Mouse (Mus musculus) 3134 (cell line): Measurements from ENCODE around the gene Dnajc22.
A peak's percentile ranks its signal among the peaks of the same experiment; 100 is the strongest.
"Not testable (repeated sequence)": the region's sequence is repeated elsewhere in the genome, so short reads cannot be mapped to it uniquely, and the experiment has no call there.

Source experiments
- DNase-seq: peaks from one replicate; pipeline ENCODE4 v3.0.0-alpha.2; 2011; ENCODE audit warnings: low spot score; ENCODE audit not compliant: insufficient read length; ENCODE audit errors: extremely low read depth

Gene Dnajc22

DNA sequence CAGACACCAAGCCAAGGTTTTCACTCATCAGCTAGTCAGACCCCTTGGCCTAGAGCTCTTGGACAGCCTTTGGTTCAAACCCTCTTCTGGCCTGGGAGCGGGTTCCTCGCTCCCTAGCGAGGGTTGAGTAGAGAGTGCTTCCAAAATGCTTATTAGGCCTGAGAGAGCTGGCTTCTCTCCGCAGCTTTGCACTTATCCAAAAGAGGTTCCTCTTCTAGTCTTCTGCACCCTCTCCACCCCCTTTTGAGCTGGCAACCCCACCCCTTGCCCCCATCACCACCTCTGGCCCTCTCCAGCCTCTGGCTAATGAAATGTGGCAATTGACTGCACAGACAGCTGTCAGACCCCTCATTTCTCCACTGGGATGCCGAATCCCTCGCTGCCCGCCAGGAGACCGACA is at the start of gene Dnajc22:
TSS of gene Dnajc22 (plus strand) at position 301 of the 400 bp plus-strand sequence.
- no peak for DNase-seq

DNA sequence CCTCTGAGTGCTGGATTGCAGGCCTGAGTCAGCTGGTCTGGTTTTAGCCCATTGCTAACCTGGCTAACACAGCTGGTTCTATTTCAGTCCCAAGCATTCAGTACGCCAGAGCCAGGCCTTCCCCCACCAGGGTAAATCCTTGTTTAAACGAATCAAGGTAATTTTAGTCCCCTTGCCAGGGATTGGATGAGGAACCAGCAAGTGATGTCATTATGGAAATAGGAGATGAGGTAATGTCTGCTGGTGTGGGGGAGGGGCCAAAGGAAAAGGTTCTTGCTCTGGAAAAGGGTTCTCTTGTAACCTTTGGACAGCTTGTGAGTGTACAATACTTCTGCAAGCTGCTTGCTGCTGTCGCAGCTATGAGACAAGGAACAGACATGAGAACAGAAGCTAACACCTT is 48.1 kb upstream of the Dnajc22 start:
- DNase-seq: no peak

DNA sequence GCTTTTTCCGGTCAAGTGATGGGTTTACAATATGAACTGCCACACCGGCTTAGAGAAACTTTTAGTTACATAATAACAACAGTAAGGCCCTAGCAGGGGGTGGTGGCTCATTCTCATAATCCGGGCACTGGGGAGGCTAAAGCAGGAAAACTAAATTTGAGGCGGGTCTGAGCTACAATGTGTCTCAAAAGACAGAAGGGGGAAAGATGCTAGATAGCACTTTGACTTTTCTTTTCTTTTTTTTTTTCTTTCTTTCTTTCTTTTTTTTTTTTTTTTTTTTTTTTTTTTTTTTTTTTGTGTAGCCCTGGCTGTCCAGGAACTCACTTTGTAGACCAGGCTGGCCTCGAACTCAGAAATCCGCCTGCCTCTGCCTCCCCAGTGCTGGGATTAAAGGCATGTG is 47.2 kb upstream of the Dnajc22 start:
- not testable (repeated sequence) for DNase-seq

DNA sequence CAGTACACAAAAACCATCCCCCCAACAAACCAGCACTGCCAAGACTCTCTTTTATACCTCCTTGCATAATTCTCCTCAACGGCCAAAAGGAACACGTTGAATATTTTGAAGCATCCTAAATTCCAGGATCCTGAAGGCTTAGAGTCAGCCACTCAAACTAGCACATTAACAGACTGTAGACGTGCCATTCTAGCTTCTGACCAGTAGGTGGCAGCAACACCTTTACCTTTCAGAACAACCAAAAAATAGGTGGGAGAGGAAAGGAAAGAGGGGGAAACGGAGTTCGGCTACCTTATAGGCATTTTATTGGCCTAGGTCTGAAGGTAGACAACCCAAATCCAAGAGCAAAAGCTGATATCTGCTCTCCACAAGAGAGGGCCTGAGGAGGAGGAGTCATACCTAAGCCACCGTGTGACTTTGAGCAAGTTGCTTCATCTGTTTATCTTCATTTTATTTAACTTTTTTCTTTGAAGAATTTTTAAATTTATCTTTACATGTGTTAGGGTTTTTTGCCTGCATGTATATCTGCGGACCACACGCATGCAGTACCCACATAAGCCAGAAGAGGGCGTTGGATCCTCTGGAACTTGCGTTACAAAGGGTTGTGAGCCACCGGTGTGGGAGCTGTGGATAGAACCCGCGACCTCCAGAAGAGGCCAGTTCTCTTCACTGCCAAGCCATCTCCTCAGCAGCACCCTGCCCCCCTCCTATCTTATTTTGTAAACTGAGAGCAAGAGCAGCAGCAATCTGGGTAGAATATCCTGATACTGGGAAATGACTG is 43.3 kb upstream of the Dnajc22 start:
- DNase-seq: no peak

DNA sequence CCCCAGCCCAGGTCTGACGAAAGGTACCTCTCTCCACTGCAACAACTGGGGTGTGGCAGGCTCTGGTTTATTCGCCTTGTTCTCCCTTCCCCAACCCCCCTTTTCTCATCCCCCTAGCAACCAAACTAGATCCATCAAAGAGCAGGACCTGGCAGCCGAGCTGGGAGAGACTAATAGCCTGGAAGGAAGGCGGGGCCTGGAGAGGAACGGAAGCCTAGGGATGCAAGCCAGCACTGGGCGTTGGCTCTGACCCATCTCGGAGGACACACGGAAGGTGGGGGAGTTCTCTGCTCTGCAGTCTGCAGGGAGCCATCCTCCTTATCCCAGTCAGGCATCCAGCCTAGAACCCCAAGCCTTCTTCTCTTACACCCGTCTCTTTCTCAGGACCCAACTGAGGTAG is 39.6 kb upstream of the Dnajc22 start:
- no peak for DNase-seq

DNA sequence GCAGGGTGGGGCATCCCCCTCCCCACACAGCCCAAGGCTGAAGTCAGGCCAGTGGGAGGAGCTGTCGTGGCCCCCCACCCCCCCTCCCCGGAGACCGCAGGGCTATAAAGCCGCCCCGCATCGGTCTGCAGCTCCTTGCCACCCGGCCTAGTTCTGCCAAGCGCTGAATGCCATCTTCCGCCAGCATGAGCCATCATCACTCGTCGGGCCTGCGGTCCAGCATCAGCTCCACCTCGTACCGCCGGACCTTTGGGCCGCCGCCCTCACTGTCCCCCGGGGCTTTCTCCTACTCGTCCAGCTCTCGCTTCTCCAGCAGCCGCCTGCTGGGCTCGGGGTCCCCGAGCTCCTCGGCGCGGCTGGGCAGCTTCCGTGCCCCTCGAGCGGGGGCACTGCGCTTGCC is 37.9 kb upstream of the Dnajc22 start, which contains the start of gene Prph:
TSS of gene Prph (plus strand) at position 135 of the 400 bp plus-strand sequence.
- DNase-seq: no peak

DNA sequence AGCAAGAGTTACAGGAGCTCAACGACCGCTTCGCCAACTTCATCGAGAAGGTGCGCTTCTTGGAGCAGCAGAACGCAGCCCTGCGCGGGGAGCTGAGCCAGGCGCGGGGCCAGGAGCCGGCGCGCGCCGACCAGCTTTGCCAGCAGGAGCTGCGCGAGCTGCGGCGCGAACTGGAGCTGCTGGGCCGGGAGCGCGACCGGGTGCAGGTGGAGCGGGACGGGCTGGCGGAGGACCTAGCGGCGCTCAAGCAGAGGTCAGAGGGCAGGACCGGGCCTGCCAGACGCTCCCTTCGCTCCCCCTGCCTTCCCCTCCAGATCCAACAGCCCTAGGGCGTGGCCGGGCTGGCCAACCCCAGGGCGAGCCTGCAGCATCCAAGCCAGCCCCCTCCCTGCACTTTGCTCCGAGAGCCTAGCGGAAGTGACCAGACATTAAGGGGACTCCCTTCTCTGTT is 37.4 kb upstream of the Dnajc22 start:
- no peak for DNase-seq

DNA sequence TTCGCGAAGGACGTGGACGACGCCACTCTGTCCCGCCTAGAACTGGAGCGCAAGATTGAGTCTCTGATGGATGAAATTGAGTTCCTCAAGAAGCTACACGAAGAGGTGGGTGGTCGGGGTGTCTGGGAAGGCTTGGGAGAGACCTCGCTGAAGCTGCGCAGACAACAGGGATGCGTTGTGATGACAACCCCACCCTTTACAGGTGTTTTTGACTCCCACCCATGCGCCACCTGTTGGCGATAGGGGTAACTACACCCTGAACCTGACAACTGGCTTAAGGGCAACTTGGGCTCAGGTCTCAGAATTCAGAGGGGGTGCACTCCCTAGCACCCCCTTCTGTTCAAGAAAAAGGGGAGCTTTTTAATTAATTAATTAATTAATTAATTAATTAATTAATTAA is 36.6 kb upstream of the Dnajc22 start:
- no peak for DNase-seq

DNA sequence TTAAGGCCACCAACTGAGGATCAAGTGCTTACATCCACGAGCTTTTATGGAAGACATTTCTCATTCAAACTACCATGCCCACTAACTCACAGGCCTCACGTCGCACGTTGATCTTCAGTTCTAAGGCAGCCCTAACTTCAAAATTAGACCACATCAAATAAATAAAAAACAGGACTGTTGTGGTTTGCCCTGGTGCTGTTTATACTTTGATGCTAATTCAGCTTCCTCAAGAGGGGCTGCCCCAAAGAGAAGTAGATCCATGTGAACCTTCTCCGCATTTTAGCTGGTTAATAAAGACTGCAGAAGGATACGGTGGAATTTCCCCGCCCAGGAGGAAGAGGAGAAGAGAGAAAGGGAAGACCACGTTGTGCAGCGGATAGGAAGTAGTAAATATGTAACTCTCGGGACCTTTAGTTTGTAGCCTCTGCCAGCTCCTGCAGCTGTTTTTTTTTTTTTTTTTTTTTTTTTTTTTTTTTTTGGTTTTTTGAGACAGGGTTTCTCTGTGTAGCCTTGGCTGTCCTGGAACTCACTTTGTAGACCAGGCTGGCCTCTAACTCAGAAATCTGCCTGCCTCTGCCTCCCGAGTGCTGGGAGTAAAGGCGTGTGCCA is 27.3 kb upstream of the Dnajc22 start:
- DNase-seq: no peak

DNA sequence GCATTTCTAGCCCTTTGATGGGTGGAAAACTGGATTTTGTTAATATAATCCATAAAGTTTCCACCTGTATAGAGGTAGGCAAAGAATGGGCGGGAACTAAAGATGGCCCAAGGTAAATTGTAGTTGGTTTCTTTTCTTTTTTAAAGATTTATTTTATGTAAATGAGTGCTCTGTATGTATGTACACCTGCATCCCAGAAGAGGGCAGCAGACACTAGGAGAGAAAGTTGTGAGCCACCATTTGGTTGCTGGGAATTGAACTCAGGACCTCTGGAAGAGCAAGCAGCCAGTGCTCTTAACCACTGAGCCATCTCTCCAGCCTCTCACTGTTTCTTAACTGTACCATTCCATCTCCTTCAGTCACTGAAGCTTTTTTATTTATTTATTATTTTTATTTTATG is 21.0 kb upstream of the Dnajc22 start:
- no peak for DNase-seq

DNA sequence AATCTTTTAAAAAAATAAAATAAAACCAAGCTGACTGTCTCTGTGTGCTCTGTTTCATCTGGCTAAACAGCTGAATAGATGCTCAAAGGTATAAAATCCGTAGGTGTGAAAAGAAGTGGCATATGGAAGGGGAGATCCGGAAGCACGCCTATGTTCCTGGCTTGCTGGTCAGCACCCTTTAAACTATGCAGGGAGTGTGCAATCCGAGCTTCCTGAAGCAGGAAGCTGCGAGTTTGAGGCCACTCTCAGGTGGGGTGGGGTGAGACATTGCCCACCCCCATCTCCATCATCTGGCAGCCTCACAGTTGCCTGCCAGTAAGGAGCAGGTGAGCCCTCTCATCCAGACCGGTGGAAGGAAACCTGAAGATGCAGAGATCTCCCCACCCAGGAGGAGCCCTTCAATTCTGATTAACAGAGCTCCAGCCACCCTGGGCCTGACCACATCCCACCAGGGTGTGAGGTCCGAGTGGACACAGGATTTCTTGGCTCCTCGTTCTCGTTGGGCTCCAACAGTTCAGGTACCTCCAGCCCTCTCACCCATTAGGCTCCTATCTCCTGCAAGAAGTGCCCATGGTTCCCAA is 18.9 kb upstream of the Dnajc22 start, which contains the start of gene Troap:
TSS of gene Troap (plus strand) at position 557 of the 581 bp plus-strand sequence.
- DNase-seq: no peak

DNA sequence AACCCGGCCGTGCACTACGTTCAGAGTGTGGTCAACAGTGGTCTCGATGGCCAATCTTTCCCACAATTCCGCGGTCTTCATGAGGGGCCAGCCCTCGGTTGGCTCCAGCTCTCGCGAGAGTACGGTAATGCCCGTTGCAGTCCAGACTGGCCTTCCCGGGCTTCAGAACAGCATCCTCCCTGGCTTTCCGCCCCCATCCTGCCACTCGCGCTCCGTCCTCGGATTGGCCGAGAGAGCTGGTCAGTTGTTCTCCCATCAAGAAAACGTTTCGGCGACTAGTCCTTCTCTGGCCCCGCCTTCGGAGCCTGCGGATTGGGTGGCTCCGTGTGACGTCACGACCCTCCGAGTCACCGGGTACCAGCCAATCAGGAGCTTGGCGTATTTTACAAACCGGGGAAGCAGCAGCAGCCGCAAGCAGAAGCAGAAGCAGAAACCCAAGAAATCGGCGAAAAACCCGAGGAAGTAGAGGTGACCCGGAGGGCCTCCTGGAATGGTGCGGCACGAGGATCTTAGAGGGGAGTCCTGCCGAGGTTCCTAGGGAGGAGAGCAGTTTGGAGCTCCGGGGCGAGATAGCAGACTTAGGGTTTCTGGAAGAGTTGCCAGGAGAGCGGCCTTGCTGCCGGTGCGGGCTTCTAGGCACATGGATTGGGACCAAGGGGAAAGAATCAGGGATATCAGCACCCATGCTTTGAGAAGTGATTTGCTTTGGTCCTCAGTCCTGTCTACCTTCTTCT is 18.2 kb upstream of the Dnajc22 start:
- peak; percentile 100 for DNase-seq

DNA sequence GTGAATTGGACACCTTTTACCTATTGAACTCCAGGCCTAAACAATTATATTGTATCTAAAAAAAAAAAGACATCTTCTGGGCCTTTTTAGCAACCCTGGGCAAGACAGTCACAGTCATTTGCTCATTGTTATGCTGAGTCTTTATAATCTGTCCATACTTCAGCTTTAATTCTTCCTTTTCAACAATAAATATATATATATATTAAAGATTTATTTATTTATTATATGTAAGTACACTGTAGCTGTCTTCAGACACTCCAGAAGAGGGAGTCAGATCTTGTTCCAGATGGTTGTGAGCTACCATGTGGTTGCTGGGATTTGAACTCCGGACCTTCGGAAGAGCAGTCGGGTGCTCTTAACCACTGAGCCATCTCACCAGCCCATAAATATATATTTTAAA is 17.0 kb upstream of the Dnajc22 start:
- not testable (repeated sequence) for DNase-seq

DNA sequence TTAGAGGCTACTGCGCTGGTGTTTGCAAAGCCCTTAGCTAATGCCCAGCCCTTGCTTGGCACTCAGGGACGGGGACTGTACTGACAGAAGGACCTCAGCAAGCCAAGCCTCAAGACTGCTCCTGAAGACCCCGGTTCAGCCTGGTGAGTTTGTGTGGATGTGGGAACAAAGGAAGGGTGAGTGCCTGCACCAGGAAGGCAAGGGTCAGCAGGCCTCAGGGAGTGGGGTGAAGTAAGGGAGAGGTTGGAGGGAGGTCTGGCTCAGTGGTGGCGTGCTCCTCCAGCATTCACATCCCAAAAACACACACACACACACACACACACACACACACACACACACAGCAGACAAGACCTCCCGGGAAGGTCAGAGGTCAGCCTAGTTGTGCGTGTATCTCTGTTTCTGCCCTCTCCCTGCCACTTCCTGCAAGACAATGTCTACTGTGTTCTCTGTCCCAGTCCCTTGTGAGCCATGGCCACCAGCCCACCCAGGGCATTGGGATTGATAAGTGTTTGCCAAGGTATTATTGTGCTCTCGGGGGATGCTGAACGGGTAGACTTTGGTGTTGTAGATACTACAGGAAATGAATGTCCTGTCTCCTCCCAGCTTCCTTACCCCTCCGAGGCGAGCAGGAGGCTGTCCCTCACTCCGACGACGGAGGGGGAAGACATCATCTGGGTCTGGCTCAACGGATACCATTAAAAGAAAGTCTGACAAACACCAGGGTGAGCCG is 14.6 kb upstream of the Dnajc22 start:
- no peak for DNase-seq

DNA sequence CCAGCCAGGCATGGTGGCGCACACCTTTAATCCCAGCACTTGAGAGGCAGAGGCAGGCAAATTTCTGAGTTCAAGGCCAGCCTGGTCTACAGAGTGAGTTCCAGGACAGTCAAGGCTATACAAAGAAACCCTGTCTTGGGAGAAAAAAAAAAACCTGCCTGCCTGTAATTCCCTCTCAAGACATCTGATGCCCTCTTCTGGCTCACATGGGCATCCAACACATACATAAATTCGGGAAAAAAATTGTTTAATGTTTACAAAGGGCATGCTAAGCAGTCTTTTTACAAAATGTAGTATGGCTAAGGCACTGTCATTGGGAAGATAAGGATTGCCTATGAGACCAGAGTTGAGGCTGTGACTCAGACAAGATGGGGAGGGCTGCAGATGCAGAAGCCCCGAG is 13.2 kb upstream of the Dnajc22 start:
- DNase-seq: no peak

DNA sequence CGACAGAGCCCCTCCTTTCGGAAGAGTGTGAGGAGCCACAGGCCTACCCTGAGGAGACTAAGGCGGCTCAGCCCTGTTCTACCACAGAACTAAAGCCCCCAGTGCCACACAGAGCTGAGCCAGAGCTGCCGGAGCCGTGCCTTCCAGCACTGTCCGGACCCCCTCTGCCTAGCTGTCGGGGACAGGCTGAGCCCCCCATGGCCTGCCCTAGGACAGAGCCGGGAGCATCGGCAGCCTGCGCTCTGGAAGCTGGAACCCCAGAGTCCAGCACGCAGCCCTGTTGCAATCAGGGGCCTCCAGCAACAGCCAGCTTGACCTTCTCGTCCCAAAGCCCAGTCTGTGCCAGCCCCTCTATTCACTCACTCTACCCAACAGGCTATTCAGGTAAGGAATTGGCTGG is 10.6 kb upstream of the Dnajc22 start:
- no peak for DNase-seq

DNA sequence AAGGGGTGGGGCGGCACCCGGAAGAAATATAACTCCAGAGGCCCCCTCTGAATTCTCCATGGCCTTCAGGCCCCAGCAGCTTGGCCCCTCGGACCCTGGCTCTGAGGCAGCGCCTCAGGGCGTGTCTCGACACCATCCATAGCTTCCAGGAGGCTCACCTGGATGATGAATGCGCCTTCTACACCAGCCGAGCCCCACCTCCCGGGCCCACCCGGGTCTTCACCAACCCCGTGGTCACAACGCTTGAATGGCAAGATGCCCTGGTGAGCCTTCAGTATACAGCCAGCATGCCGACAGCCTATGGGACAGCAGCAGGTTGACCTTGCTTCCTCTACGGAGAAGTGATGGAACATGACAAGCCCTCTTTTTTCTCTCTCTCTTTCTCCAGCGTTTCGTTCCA is 10.1 kb upstream of the Dnajc22 start:
- no peak for DNase-seq

DNA sequence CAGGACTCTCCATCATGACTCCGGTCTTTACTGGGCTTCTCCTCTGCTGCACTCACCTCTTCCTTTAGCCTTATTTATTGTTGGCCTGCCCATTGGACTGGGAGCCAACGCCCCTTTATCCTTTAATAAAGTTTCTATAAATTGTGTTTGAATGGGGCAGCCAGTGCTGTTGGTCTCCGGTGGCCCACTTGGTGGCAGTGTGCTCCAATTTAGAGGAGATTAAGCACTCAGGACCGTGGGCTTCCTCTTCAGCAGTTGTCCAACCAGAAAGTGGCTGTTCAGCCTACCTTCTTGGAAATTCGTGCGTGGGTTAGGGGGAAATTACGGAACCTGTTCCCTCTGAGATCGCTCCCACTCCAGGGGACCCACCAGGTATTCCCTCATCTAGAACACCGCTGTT is 9.7 kb upstream of the Dnajc22 start:
- DNase-seq: no peak

DNA sequence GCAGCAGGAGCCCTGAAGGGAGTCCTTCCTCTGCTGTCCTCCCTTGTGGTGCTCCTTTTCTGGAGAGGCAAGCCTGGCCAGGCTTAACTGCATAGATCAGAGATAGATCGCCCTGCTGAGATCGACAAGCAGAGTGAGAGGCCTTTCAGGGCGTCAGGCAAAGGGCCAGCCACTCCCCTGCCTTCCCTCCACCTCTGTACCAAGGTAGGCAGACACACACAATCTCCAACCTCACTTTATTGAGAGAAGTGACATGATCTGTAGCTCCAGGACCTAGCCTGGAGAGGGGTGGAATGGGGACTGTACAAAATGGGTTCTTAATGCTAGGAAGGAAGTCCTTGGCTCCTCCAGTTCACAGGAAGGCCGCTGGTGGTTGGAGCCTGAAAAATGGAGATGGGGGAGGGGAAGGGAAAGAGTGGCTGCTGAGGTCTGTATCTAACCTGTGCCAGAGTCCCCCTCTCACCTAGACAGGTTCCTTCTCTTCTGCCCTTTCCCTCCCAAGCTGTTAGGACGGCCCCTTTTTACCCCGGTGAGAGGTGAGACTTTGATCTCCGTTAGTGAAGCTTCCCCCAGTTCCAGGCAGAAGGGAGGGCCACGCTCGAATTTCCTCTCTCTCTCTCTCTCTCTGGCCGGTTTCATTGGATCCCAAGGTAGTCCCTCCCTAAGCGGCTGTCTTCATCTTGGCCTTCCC is 9.0 kb upstream of the Dnajc22 start:
- DNase-seq: no peak

DNA sequence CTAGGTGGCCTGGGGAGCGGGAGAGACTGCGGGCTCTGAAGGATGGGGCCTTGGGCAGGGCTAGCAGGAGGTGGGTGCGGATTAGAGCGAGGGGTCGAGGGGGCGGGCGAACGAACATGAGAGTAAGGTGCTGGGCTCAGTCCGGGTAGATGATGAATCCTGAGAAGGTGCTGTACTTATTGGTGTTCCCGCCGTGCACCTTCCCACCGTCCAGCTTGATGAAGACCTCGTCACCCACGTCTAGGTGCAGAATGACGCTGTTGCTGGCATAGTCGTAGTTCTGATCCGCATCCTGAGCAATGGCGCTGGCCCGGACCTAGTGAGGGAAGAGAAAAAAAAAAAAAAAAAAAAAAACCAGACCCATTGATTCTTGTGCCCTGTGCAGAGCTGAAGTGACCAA is 8.4 kb upstream of the Dnajc22 start:
- peak; percentile 36 for DNase-seq
